Mouse (Mus musculus): ENCODE data around the gene Tenm2. TPM values are rescaled to one million over a fixed set of nuclear protein-coding genes. Genes with fewer than 3 reads are reported as not detected.

The Tenm2 gene
- polyA plus RNA-seq, 1 experiment = not detected

DNA sequence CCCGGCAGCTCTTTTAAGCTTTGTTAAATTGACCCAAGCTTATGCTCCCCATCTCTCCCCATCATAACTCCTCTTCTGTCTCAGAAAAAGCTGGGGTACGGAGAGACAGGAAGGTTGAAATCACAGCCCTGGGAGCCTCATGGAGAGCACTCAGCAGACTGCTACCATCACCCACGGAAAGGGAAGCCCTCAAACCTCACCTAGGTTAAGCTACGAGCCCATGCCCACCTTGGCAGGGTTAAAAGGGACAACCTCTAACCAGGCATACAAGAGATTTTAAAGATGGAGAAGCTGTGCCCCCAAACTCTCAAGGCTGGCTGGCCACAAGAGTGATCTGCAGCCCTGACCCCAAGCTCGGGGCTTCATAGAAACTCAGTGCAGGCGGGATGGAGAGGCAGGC, 1258.7 kb downstream of the Tenm2 start:
- H3K4me3 ChIP-seq (ENCODE audit: insufficient read depth, low read length) = no peak overlapping the region
- no peak for TF ChIP-seq CTCF (IDR thresholded peaks at IDR 0.05; ENCODE audit: low read depth, low read length)
- TF ChIP-seq POLR2A (IDR thresholded peaks at IDR 0.05; ENCODE audit: borderline replicate concordance, low read depth, low read length) = no peak
- no peak overlapping the region for H3K27ac ChIP-seq (ENCODE audit: insufficient read depth, low read depth, low read length)
- H3K4me1 ChIP-seq (ENCODE audit: control insufficient read depth, insufficient read depth, low read length) = no peaks in the 10 kb centered on the region

DNA sequence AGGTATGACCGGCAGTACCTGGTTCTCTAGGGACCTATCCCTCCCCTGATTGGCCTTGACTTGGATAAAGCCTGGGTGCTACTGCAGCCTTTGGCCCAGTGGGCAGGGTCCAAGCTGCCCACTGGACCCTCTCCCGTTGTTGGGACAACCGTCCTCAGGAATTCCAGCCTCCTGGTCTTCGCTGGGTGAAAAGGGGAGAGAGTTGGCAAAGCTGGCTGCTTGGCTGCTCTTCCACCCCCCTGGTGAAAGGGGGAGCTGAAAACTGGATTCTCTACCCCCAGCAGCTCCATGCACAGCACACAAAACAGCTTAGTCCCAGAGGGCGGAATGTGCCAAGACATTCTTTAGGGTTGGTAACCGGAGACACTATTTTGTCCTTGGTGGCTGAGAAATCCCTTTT, 1259.3 kb downstream of the Tenm2 start:
- Histone ChIP-seq H3K4me1 (ENCODE audit: control insufficient read depth, insufficient read depth, low read length) (no peaks in the 10 kb centered on the region), H3K4me3 (ENCODE audit: insufficient read depth, low read length) (no peak overlapping the region), H3K27ac (ENCODE audit: insufficient read depth, low read depth, low read length) (no peak overlapping the region)
- no peak for TF ChIP-seq CTCF (IDR thresholded peaks at IDR 0.05; ENCODE audit: low read depth, low read length)
- no peak for TF ChIP-seq POLR2A (IDR thresholded peaks at IDR 0.05; ENCODE audit: borderline replicate concordance, low read depth, low read length)

DNA sequence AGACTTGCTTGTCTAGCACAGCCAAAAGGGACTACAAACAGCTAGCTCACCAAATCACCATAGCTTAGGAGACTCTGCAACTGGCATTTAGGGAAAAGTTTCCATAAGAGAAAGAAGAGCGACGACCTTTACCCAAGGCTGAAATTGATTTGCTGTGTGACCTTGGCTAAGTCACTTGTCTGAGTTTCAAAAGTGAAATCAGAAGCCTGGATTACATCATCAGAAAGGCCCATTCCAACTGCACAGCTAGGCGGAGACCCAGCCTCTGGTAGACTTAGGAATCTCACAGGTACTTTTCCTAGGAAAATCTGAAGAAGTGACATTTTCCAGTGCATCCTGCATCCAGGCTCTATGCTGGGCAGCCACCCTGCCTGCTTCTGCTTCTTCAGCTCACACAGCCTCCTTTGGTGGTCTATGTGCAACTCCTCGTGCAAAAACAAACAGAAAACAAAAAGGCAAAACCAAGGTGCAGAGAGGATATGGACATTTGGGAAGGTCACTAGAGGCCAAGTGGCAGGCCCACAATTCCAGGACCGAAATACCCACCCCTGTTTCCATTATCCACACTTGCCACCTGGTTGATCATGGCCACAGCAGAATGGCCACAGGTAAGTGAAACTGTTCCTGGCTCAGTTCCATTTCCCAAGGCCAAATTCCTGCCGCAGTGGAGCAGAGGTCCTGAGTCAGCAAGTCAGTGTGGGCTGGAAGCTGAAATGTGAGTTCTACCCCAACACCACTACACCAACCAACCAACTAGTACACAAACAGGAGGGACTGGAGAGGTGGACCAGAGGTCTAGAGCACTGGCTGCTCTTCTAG, 1260.9 kb downstream of the Tenm2 start:
- no peak for TF ChIP-seq POLR2A (IDR thresholded peaks at IDR 0.05; ENCODE audit: borderline replicate concordance, low read depth, low read length)
- no peak for TF ChIP-seq CTCF (IDR thresholded peaks at IDR 0.05; ENCODE audit: low read depth, low read length)
- Histone ChIP-seq H3K4me3 (ENCODE audit: insufficient read depth, low read length) (no peak overlapping the region), H3K27ac (ENCODE audit: insufficient read depth, low read depth, low read length) (no peak overlapping the region), H3K4me1 (ENCODE audit: control insufficient read depth, insufficient read depth, low read length) (no peaks in the 10 kb centered on the region)

DNA sequence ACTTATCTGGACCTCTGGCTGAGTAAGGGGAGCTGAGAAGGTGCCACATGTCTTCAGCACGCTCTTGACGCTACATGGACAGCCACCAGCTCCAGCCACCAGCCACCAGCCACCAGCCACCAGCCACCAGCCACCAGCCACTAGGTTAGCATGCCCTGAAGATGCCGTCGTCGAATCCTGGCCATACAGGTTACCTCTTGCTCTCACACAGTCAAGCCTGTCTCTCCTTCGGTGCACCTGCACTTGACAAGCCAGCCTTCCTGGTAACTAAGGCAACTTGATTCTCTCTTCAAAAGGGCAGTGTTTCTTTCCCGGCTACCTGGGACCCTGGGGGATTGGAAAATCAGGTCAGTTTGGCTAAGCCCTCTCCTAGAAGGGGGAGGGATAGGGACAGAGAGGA, 1262.6 kb downstream of the Tenm2 start:
- Histone ChIP-seq H3K4me3 (ENCODE audit: insufficient read depth, low read length) (no peak overlapping the region), H3K4me1 (ENCODE audit: control insufficient read depth, insufficient read depth, low read length) (no peaks in the 10 kb centered on the region), H3K27ac (ENCODE audit: insufficient read depth, low read depth, low read length) (no peak overlapping the region)
- TF ChIP-seq CTCF (IDR thresholded peaks at IDR 0.05; ENCODE audit: low read depth, low read length) (no peak), POLR2A (IDR thresholded peaks at IDR 0.05; ENCODE audit: borderline replicate concordance, low read depth, low read length) (no peak)

DNA sequence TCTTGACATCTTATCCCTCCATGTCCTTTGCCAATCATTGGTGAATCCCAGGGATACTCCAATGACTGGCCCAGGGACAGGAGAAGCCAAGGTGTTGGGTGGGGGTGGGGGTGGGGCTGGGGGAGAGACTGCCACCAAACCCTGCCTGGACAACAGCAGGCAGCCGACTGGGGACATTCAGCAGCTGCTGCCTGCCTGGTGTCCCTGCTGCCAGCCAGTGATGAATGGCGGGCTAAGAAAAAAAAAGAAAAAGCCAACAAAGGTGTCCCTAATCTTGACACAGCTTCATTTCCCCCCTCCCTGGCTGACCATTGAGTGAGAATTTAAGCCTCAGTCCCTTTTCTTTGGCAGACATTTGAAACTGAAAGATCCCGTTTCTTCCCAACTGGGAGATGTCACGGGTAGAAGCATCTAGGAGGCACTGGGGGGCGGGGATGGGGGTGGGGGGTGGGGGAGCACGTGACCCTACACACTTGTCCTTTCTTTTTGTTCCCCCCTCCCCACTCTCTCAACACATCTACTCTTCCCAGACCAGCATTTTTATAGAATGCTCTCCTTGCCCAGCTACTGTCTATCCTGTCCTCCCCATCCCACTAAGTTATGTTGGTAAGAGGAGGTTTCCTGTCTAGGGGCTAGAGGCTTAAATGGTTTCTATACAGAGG, 1263.4 kb downstream of the Tenm2 start:
- TF ChIP-seq POLR2A (IDR thresholded peaks at IDR 0.05; ENCODE audit: borderline replicate concordance, low read depth, low read length) (no peak), CTCF (IDR thresholded peaks at IDR 0.05; ENCODE audit: low read depth, low read length) (no peak)
- Histone ChIP-seq H3K4me1 (ENCODE audit: control insufficient read depth, insufficient read depth, low read length) (no peaks in the 10 kb centered on the region), H3K27ac (ENCODE audit: insufficient read depth, low read depth, low read length) (no peak overlapping the region), H3K4me3 (ENCODE audit: insufficient read depth, low read length) (no peak overlapping the region)

DNA sequence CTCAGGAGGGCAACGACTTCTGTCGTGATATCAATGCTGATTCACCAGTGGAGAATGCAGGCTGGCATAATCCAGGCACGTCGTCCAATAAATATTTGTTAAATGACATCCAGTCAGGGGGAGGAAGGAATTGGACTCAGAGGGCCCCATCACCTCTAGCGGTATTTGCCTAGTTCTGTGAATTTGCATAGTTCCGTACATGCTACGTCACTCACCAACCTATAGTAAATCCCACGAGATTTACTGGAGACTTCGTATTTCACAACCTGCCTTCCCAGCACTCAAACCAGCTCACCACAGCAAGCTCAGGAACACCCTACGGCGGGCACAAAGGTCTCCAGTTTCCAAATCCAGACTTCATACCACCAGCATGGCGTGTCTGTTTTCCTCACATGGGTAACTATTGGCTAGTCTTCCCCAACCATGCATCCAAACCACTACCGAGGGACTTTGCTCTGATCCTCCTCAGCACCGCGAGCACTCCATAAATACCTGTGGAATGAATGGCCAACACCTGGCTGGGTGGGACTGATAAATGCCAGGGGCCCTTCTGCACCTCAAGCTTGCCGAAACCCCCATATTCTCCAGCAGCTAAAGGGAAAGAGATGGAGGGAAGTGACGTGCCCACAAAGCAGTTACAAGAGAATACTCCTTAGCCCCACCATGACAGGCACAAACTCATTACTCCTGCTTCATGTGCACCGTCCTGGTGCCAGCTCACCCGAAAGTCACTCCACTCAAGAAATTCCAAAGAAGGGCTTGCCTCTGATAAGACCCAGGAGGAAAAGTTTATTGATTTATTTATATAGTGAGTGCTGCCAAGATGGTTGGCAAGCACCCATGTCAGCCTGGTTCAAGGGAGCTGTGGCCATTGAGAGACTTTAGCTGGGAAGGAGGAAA, 1264.7 kb downstream of the Tenm2 start:
- no peak overlapping the region for H3K27ac ChIP-seq (ENCODE audit: insufficient read depth, low read depth, low read length)

DNA sequence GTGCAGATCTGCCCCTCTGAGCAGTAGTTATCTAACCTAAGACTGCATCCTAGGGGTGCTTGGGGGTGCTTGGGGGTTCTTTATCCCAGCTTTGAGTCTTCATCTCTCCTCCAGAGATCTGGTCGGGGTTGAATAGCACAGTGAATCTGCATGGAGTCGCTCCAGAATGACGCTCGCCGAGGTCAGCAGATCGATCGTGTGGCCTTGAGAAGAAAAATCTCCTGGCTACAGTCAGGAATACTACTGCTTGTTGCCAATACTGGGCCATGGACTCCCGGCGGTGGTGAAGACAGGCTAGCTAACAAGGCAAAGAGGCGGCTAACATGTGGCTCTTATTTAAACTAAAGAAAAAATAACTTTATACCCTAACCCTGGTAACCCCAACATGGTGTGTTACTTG, 1267.5 kb downstream of the Tenm2 start:
- no peak for TF ChIP-seq CTCF (IDR thresholded peaks at IDR 0.05; ENCODE audit: low read depth, low read length)
- H3K27ac ChIP-seq (ENCODE audit: insufficient read depth, low read depth, low read length) = no peak overlapping the region
- H3K4me1 ChIP-seq (ENCODE audit: control insufficient read depth, insufficient read depth, low read length) = no peaks in the 10 kb centered on the region
- no peak overlapping the region for H3K4me3 ChIP-seq (ENCODE audit: insufficient read depth, low read length)

More for the DNA sequence above, 1264.7 kb downstream of the Tenm2 start:
- TF ChIP-seq CTCF (IDR thresholded peaks at IDR 0.05; ENCODE audit: low read depth, low read length) (no peak), POLR2A (IDR thresholded peaks at IDR 0.05; ENCODE audit: borderline replicate concordance, low read depth, low read length) (no peak)
- Histone ChIP-seq H3K4me1 (ENCODE audit: control insufficient read depth, insufficient read depth, low read length) (no peaks in the 10 kb centered on the region), H3K4me3 (ENCODE audit: insufficient read depth, low read length) (no peak overlapping the region)

DNA sequence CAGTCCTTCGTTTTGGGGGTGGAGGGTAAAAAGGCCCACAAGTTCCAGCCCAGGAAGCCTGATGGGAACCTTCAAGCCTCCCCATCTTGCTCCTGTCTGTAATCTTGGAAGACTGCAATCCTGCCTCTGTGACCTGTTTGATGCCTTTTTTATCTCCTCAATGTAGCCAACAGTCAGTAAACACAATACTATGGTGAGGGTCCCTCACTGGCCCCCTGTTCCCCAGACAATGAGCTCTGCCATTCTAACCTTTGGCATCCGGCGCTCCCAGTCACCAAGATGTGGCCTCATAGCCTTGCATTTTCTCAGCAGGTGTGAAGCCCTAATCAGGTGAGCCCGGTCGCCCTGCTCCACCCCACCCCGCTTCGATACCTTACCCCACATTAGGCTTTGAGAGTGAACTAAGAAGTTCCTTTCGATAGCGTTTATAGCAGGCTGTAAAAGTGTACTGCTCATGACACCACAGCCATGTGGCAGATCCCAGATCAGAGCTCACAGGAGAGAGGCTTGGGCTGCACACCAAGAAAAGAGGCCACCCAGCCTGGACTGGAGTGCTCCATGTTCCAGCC, 1271.7 kb downstream of the Tenm2 start:
- H3K4me3 ChIP-seq (ENCODE audit: insufficient read depth, low read length) = no peak overlapping the region
- H3K27ac ChIP-seq (ENCODE audit: insufficient read depth, low read depth, low read length) = no peak overlapping the region
- no peaks in the 10 kb centered on the region for H3K4me1 ChIP-seq (ENCODE audit: control insufficient read depth, insufficient read depth, low read length)
- TF ChIP-seq CTCF (IDR thresholded peaks at IDR 0.05; ENCODE audit: low read depth, low read length) = no peak
- no peak for TF ChIP-seq POLR2A (IDR thresholded peaks at IDR 0.05; ENCODE audit: borderline replicate concordance, low read depth, low read length)

DNA sequence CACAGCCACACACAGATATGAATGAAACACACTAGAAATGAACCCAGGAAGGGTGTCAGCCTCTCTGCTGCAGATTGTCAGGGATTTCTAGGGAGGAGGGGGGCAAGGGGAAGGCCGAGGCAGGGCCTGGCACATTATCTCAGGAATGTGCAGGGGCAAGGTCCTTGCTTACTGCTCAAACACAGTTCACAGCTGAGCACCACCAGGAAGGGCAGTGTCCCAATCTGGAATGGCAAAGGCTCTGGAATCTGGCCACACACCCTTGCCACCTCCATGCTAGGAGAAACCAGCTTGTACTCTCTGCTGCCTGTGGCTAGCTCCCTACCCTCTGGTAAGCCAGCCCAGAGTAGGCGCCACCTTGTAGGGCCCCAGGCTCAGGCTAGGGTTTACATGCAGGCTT, 1272.2 kb downstream of the Tenm2 start:
- Histone ChIP-seq H3K4me1 (ENCODE audit: control insufficient read depth, insufficient read depth, low read length) (no peaks in the 10 kb centered on the region), H3K4me3 (ENCODE audit: insufficient read depth, low read length) (no peak overlapping the region), H3K27ac (ENCODE audit: insufficient read depth, low read depth, low read length) (no peak overlapping the region)
- no peak for TF ChIP-seq CTCF (IDR thresholded peaks at IDR 0.05; ENCODE audit: low read depth, low read length)
- TF ChIP-seq POLR2A (IDR thresholded peaks at IDR 0.05; ENCODE audit: borderline replicate concordance, low read depth, low read length) = no peak

All from bone marrow macrophage, adult 2 months (primary cell).